Mouse (Mus musculus) CH12.LX (cell line): ENCODE measurements around the gene Dcun1d4. TPM values are rescaled to one million over a fixed set of nuclear protein-coding genes. Genes with fewer than 3 reads are reported as not detected.

Experiments used
- DNase-seq: peaks from one replicate; pipeline ENCODE4 v3.0.0-alpha.2; 2013; ENCODE audit errors: extremely low read depth
- H3K27ac ChIP-seq: 2 replicates; pipeline ENCODE4 v1.5.1; 2012; ENCODE audit warnings: low read depth, mild to moderate bottlenecking, control low read depth, moderate library complexity; ENCODE audit not compliant: insufficient read depth
- H3K27me3 ChIP-seq: replicated peaks from 2 replicates; pipeline ENCODE3; 2012; ENCODE audit warnings: inconsistent platforms
- H3K36me3 ChIP-seq, 2 experiments: replicated peaks in 1 of 2; 2 replicates each; pipeline versions ENCODE3 to v1.6.1; 2012; ENCODE audit warnings: inconsistent platforms in 1 of 2, low read length in 1 of 2, mild to moderate bottlenecking in 1 of 2, mixed read lengths in 1 of 2, moderate library complexity in 1 of 2; ENCODE audit not compliant: control insufficient read depth in 1 of 2, insufficient read depth in 1 of 2
- H3K4me1 ChIP-seq, 2 experiments: 2 replicates each; pipeline ENCODE4 v1.6.1; 2012; ENCODE audit warnings: inconsistent platforms in 1 of 2, moderate library complexity in 1 of 2; ENCODE audit not compliant: insufficient read depth in 2 of 2, control insufficient read depth in 1 of 2
- H3K4me2 ChIP-seq: 2 replicates; pipeline ENCODE4 v1.6.1; 2012; ENCODE audit warnings: low read depth, mild to moderate bottlenecking, control low read depth; ENCODE audit not compliant: poor library complexity, insufficient read depth, severe bottlenecking
- H3K4me3 ChIP-seq, 3 experiments: fragments of 150-350 bp in 1 of 3; sonication (generic) in 1 of 3; replicated peaks in 1 of 3; 2 replicates each; pipeline versions ENCODE3 to v1.5.1; 2011 to 2012; ENCODE audit warnings: low read depth in 2 of 3, low read length in 2 of 3, mild to moderate bottlenecking in 2 of 3, moderate library complexity in 2 of 3, control low read depth in 1 of 3, improper control_type of control experiment in 1 of 3, inconsistent platforms in 1 of 3, mixed read lengths in 1 of 3; ENCODE audit not compliant: poor library complexity in 1 of 3
- H3K79me2 ChIP-seq: replicated peaks from 2 replicates; pipeline ENCODE4 v1.6.1; 2012; ENCODE audit warnings: mild to moderate bottlenecking, moderate library complexity; ENCODE audit not compliant: control insufficient read depth, poor library complexity, insufficient read depth, severe bottlenecking; ENCODE audit errors: extremely low read depth
- H3K9ac ChIP-seq: 2 replicates; pipeline ENCODE4 v1.6.1; 2012; ENCODE audit warnings: low read depth, mild to moderate bottlenecking, control low read depth, moderate library complexity; ENCODE audit not compliant: insufficient read depth
- H3K9me3 ChIP-seq: replicated peaks from 2 replicates; pipeline ENCODE3; 2012; ENCODE audit warnings: low read length, inconsistent platforms, mixed read lengths
- BHLHE40 ChIP-seq: IDR thresholded peaks from 2 replicates; pipeline ENCODE4 v1.6.1; 2011; ENCODE audit warnings: mild to moderate bottlenecking, low read depth, low read length, improper control_type of control experiment
- CHD2 ChIP-seq: IDR thresholded peaks from 2 replicates; pipeline ENCODE4 v1.6.1; 2011; ENCODE audit warnings: low read length, improper control_type of control experiment
- CTCF ChIP-seq, 2 experiments: IDR thresholded peaks in 1 of 2; conservative IDR thresholded peaks in 1 of 2; 2 replicates each; pipeline ENCODE4 v1.5.1; 2011 to 2012; ENCODE audit warnings: low read depth in 2 of 2, low read length in 2 of 2, improper control_type of control experiment in 1 of 2, inconsistent platforms in 1 of 2, mild to moderate bottlenecking in 1 of 2, moderate library complexity in 1 of 2
- ELF1 ChIP-seq: IDR thresholded peaks from 2 replicates; pipeline ENCODE4 v1.6.1; 2014; ENCODE audit warnings: low read depth, mild to moderate bottlenecking, inconsistent platforms, low read length, improper control_type of control experiment
- EP300 ChIP-seq: IDR thresholded peaks from 2 replicates; pipeline ENCODE4 v1.6.1; 2011; ENCODE audit warnings: low read length, improper control_type of control experiment
- JUND ChIP-seq: conservative IDR thresholded peaks from 2 replicates; pipeline ENCODE4 v1.6.1; 2011; ENCODE audit warnings: low read depth, low read length, improper control_type of control experiment
- KAT2A ChIP-seq: IDR thresholded peaks from 2 replicates; pipeline ENCODE4 v1.6.1; 2012; ENCODE audit warnings: low read length, improper control_type of control experiment, inconsistent platforms; ENCODE audit not compliant: insufficient replicate concordance
- MAFK ChIP-seq: IDR thresholded peaks from 2 replicates; pipeline ENCODE4 v1.6.1; 2011; ENCODE audit warnings: low read length, improper control_type of control experiment; ENCODE audit not compliant: insufficient replicate concordance
- MAX ChIP-seq: IDR thresholded peaks from 2 replicates; pipeline ENCODE4 v1.6.1; 2011; ENCODE audit warnings: low read length, improper control_type of control experiment
- MXI1 ChIP-seq: IDR thresholded peaks from 2 replicates; pipeline ENCODE4 v1.6.1; 2011; ENCODE audit warnings: mild to moderate bottlenecking, low read depth, low read length, improper control_type of control experiment
- NRF1 ChIP-seq: IDR thresholded peaks from 2 replicates; pipeline ENCODE4 v1.6.1; 2014; ENCODE audit warnings: low read depth, mild to moderate bottlenecking, inconsistent platforms, low read length, improper control_type of control experiment, moderate library complexity
- PAX5 ChIP-seq: IDR thresholded peaks from 2 replicates; pipeline ENCODE4 v1.6.1; 2012; ENCODE audit warnings: low read length, inconsistent platforms, mixed read lengths
- POLR2A ChIP-seq: IDR thresholded peaks from 2 replicates; pipeline ENCODE4 v1.6.1; 2011; ENCODE audit warnings: low read depth, mild to moderate bottlenecking, improper control_type of control experiment, low read length
- POLR2AphosphoS2 ChIP-seq: IDR thresholded peaks from 2 replicates; pipeline ENCODE4 v1.6.1; 2011; ENCODE audit warnings: low read depth, low read length, improper control_type of control experiment
- RAD21 ChIP-seq: IDR thresholded peaks from 2 replicates; pipeline ENCODE4 v1.6.1; 2011; ENCODE audit warnings: low read depth, mild to moderate bottlenecking, low read length, improper control_type of control experiment, moderate library complexity
- SMC3 ChIP-seq: IDR thresholded peaks from 2 replicates; pipeline ENCODE4 v1.6.1; 2011; ENCODE audit warnings: low read depth, low read length, improper control_type of control experiment
- USF2 ChIP-seq: conservative IDR thresholded peaks from 2 replicates; pipeline ENCODE4 v1.6.1; 2011; ENCODE audit warnings: low read depth, low read length, improper control_type of control experiment
- ZC3H11A ChIP-seq: IDR thresholded peaks from 2 replicates; pipeline ENCODE4 v1.6.1; 2012; ENCODE audit warnings: low read depth, mild to moderate bottlenecking, inconsistent platforms, low read length, improper control_type of control experiment
- ZNF384 ChIP-seq: IDR thresholded peaks from 2 replicates; pipeline ENCODE4 v1.6.1; 2012; ENCODE audit warnings: low read depth, low read length, improper control_type of control experiment, inconsistent platforms
- dilution Hi-C: fragments of 300-500 bp; cut with MboI; formaldehyde crosslinking; loops from 2 replicates; pipeline ENCODE4 v1.14.3; 2020; ENCODE audit warnings: low sequenced_read_pairs; ENCODE audit not compliant: extremely low pct_unique_long_range_greater_than_20kb, extremely low pct_ligation_motif_present
- in situ Hi-C: fragments of 300-500 bp; cut with MboI; formaldehyde crosslinking; loops from 3 replicates; pipeline ENCODE4 v1.14.3; 2019; ENCODE audit warnings: low sequenced_read_pairs, low pct_ligation_motif_present, low pct_unique_long_range_greater_than_20kb, mixed read lengths
- polyA plus RNA-seq: library from polyadenylated mRNA; unstranded; fragments of >175 nt; gene quantifications from 2 replicates; pipeline ENCODE4 v1.2.1, GENCODE M21; 2012; ENCODE audit warnings: low read depth; ENCODE audit not compliant: insufficient read length
- total RNA-seq, 2 experiments: library from RNA; depleted of rRNA; stranded (reverse); fragments of 300-350 nt in 1 of 2; fragments of >200 nt in 1 of 2; gene quantifications; 2 replicates each; pipeline ENCODE4 v1.2.3; 2012 to 2014

The Dcun1d4 gene
- total and polyA plus RNA-seq, 3 experiments, result 1.4 to 3.9 (median 1.7) TPM

GRCm38 (mm10) chr5:73539848-73540510 lies 59.2 kb downstream of the Dcun1d4 start:
- dilution Hi-C loops, result no loop called here
- Histone ChIP-seq H3K27ac (no peak overlapping the region), H3K9me3 (no peaks in the 10 kb centered on the region), H3K4me1 (peaks cover 0 to 8% of the 10 kb centered on the region in 2 experiments; a peak in 2 of 4 replicates), H3K4me2 (no peak overlapping the region), H3K36me3 (peaks cover 0 to 9% of the 10 kb centered on the region in 2 experiments), H3K4me3 (no peak overlapping the region), H3K27me3 (no peaks in the 10 kb centered on the region), H3K79me2 (no peaks in the 10 kb centered on the region), H3K9ac (no peak overlapping the region)
- TF ChIP-seq CTCF (conservative IDR thresholded peaks at IDR 0.05 in 1 of 2, IDR thresholded peaks at IDR 0.05 in 1 of 2; ENCODE audit: low read depth in 2 of 2, low read length in 2 of 2) (peak; percentile 71 to 84), ELF1 (no peak), SMC3 (peak; percentile 81), RAD21 (peak; percentile 63), POLR2AphosphoS2 (no peak)
- DNase-seq, result peak; percentile 51
- in situ Hi-C loops, result loop anchor here (10.0 kb wide), 1 partner anchor 105 kb away; no protein-coding TSS in a partner anchor

GRCm38 (mm10) chr5:73540511-73540871 lies 59.7 kb downstream of the Dcun1d4 start:
- TF ChIP-seq CHD2 (no peak), NRF1 (no peak), ZC3H11A (no peak), PAX5 (no peak), ZNF384 (no peak), ELF1 (no peak), MAFK (no peak), KAT2A (no peak), MXI1 (no peak), BHLHE40 (no peak), POLR2AphosphoS2 (no peak), CTCF (conservative IDR thresholded peaks at IDR 0.05 in 1 of 2, IDR thresholded peaks at IDR 0.05 in 1 of 2; ENCODE audit: low read depth in 2 of 2, low read length in 2 of 2) (no peak; a peak in 1 of 4 replicates), POLR2A (no peak), USF2 (no peak), EP300 (no peak), JUND (no peak), MAX (no peak)
- H3K36me3 ChIP-seq, result peaks cover 0 to 13% of the 10 kb centered on the region in 2 experiments
- no peak overlapping the region for H3K4me2 ChIP-seq
- H3K9me3 ChIP-seq, result no peaks in the 10 kb centered on the region
- H3K4me1 ChIP-seq, result peaks cover 0 to 7% of the 10 kb centered on the region in 2 experiments; a peak in 2 of 4 replicates
- no peak for DNase-seq
- no peak overlapping the region for H3K9ac ChIP-seq
- in situ Hi-C loops, result no loop called here
- H3K27me3 ChIP-seq, result no peaks in the 10 kb centered on the region
- no peaks in the 10 kb centered on the region for H3K79me2 ChIP-seq
- H3K27ac ChIP-seq, result no peak overlapping the region
- H3K4me3 ChIP-seq, result no peak overlapping the region
- dilution Hi-C loops, result no loop called here
